Mouse (Mus musculus) embryonic facial prominence, embryonic 13.5 days (tissue): ENCODE results near the gene Fiz1. TPM values are rescaled to one million over a fixed set of nuclear protein-coding genes. Genes with fewer than 3 reads are reported as not detected.
"Not testable (repeated sequence)": the region's sequence is repeated elsewhere in the genome, so short reads cannot be mapped to it uniquely, and the experiment has no call there.

Source experiments
- ATAC-seq: fragments of 200-750 bp; cut with Nextera tagmentation; 2 replicates; pipeline ENCODE4 v1.8.0; 2017; ENCODE audit warnings: low read depth; ENCODE audit not compliant: insufficient number of reproducible peaks, insufficient read depth, low FRiP score, low TSS enrichment
- H3K27ac ChIP-seq: fragments of 300-500 bp; sonication (generic); 2 replicates; pipeline ENCODE4 v1.5.1; 2015; ENCODE audit warnings: moderate library complexity, mild to moderate bottlenecking, inconsistent platforms
- H3K27me3 ChIP-seq: fragments of 300-500 bp; sonication (generic); 2 replicates; pipeline ENCODE4 v1.6.1; 2015; ENCODE audit warnings: mild to moderate bottlenecking, inconsistent platforms
- H3K36me3 ChIP-seq: fragments of 300-500 bp; sonication (generic); 2 replicates; pipeline ENCODE4 v1.6.1; 2015; ENCODE audit warnings: mild to moderate bottlenecking, inconsistent platforms
- H3K4me1 ChIP-seq: fragments of 300-500 bp; sonication (generic); 2 replicates; pipeline ENCODE4 v1.6.1; 2015; ENCODE audit warnings: inconsistent platforms
- H3K4me2 ChIP-seq: fragments of 300-500 bp; sonication (generic); 2 replicates; pipeline ENCODE4 v1.6.1; 2015; ENCODE audit warnings: moderate library complexity, mild to moderate bottlenecking, inconsistent platforms
- H3K4me3 ChIP-seq: fragments of 300-500 bp; sonication (generic); 2 replicates; pipeline ENCODE4 v1.5.1; 2015; ENCODE audit warnings: mild to moderate bottlenecking, inconsistent platforms
- H3K9ac ChIP-seq: fragments of 300-500 bp; sonication (generic); 2 replicates; pipeline ENCODE4 v1.6.1; 2015; ENCODE audit warnings: mild to moderate bottlenecking, inconsistent platforms
- H3K9me3 ChIP-seq: fragments of 300-500 bp; sonication (generic); 2 replicates; pipeline ENCODE4 v1.6.1; 2016; ENCODE audit warnings: inconsistent platforms
- WGBS: fragments of 180-500 bp; shearing (Covaris S2); methylation state at CpG from one replicate; pipeline ENCODE4 v1.1.7; 2015; ENCODE audit warnings: mixed read lengths; 5-methylcytosine and 5-hydroxymethylcytosine counted together
- polyA plus RNA-seq: library from polyadenylated mRNA; unstranded; fragments of >200 nt; fragmentation: Nextera tagmentation; extraction: Ambion mirVana; gene quantifications from 2 replicates; pipeline ENCODE4 v1.2.1, GENCODE M21; 2015

Fiz1 gene
- polyA plus RNA-seq, 1 experiment from 2014 or later, result 47.9 TPM

DNA sequence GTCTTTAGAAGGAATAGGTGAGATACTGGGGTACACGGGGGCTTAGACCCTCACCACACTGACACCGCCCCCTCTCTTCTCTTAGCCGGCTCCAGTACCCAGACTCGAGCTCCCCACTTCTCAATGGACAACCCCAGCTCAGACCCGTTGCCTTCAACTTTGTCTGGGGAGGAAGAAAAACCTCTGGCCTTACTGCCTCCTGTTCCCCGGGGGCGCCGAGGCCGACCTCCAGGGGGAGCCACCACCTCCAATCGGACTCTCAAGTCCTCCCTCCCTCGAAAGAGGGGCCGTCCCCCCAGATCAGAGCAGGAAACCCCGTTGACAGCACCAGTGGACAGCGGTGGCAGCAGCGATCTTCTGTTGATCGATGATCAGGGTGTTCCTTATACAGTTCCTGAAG is 2.9 kb upstream of the Fiz1 start:
- no peaks in the 10 kb centered on the region for H3K27me3 ChIP-seq
- ATAC-seq, result no peak
- no peaks in the 10 kb centered on the region for H3K9me3 ChIP-seq
- WGBS, result 90% methylated on average over 16 of the region's 16 CpGs
- no peak overlapping the region for H3K4me3 ChIP-seq
- H3K4me1 ChIP-seq, result peaks cover 28% of the 10 kb centered on the region
- H3K9ac ChIP-seq, result no peak overlapping the region
- H3K27ac ChIP-seq, result no peak overlapping the region
- peaks cover 21% of the 10 kb centered on the region for H3K36me3 ChIP-seq
- no peak overlapping the region for H3K4me2 ChIP-seq

DNA sequence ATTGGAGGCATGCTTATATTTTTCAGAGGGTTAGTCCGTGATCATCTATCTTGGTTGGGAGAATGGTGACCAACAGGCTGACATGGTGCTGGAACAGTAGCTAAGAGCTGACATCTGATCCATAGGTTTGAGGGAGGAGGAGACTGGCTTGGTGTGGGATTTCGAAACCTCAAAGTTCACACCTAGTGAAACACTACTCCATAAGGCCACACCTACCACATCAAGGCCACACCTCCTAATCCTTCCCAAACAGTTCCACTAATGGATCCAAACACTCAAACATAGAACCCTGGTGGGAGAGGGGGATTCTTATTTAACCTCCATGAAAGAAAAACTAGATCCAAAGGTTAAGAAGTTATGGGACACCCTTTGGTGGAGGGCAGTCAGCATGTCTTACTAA is 2.4 kb upstream of the Fiz1 start:
- Histone ChIP-seq H3K36me3 (peaks cover 21% of the 10 kb centered on the region), H3K27me3 (no peaks in the 10 kb centered on the region), H3K9me3 (no peaks in the 10 kb centered on the region), H3K4me1 (peaks cover 24% of the 10 kb centered on the region), H3K9ac (no peak overlapping the region), H3K4me3 (no peak overlapping the region), H3K27ac (no peak overlapping the region), H3K4me2 (no peak overlapping the region)
- 98% methylated on average over 2 of the region's 2 CpGs for WGBS
- no peak for ATAC-seq

DNA sequence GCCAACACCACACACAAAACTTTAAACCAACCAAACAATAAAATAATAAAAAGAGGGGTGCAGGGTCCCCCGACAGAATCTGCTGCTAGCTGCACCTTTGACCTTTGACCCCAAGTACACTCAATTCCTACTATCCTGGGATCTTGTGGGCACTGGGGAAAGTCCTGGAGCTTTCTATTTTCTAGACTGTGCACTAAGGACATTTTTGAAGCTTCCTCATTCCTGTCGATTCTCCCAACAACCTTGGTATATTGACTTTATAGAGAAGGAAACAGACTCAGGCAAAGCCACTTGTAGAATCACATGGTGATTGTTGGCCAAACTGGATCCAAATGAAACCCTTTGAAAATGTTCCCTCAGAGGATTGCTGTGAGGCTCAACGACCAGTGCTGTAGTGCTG is 1.6 kb upstream of the Fiz1 start:
- peak overlapping the region; percentile 98 for H3K27ac ChIP-seq
- WGBS, result 64% methylated on average over 3 of the region's 3 CpGs
- H3K9ac ChIP-seq, result peak overlapping the region; percentile 75

DNA sequence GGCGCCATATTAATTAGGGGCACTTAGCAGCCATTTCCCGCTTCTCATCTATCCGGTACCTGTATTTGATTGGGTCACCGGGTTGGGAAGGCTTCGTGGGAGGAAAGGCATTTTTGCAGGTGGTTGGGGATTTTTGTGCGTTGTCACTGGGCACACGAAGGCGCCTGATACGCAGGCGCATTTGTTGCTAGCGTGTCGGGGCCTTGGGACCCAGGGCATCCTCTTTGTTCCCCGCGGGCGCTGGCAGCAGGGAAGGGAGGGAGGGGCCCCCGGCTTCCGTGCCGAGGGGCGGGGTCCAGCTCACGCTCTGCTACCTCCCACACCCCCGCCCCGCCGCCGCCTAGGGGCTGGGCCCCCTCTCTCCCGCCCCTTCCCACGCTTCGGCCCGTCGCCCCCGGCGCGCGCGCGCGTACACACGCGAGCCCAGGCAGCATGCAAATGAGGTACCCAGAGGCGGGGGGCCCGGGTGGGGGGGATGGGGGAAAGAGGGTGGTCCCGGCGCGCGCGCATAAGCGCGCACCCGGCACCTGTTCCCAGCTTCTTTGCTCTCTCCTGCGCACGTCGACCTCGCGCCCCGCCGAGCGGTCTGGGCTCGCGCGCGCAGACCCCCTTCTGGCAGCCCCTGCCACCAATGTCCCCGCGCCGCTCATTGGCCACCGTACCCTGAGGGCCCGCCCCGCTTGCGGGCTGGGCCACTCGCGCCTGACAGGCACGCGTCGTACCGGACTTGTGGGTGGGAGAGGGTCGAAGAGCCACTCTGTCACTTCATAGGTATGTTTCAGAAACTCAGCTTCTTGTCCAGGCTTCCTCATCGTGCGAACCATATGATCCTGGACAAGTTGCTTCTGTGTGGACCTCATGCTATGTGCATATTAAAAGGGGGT is 863 bp upstream of the Fiz1 start, which contains the start of gene Gm44973:
Gene Gm44973 (plus strand): TSS at position 379 of the 884 bp plus-strand sequence.
- under 1% methylated on average over 62 of the region's 76 CpGs for WGBS
- peak; percentile 74 for ATAC-seq
- H3K4me3 ChIP-seq, result peak within 1 kb of the TSS; percentile 56
- H3K4me1 ChIP-seq, result peaks cover 17% of the 10 kb centered on the region
- H3K9me3 ChIP-seq, result no peaks in the 10 kb centered on the region
- H3K9ac ChIP-seq, result peak within 1 kb of the TSS; percentile 79
- H3K4me2 ChIP-seq, result peak within 1 kb of the TSS; percentile 64
- H3K27ac ChIP-seq, result peak within 1 kb of the TSS; percentile 98
- no peaks in the 10 kb centered on the region for H3K27me3 ChIP-seq
- peaks cover 32% of the 10 kb centered on the region for H3K36me3 ChIP-seq

More for the DNA sequence above, 1.6 kb upstream of the Fiz1 start:
- Histone ChIP-seq H3K4me2 (peak overlapping the region; percentile 64), H3K4me3 (peak overlapping the region; percentile 56), H3K27me3 (no peaks in the 10 kb centered on the region), H3K4me1 (peaks cover 17% of the 10 kb centered on the region), H3K9me3 (no peaks in the 10 kb centered on the region), H3K36me3 (peaks cover 25% of the 10 kb centered on the region)
- no peak for ATAC-seq

DNA sequence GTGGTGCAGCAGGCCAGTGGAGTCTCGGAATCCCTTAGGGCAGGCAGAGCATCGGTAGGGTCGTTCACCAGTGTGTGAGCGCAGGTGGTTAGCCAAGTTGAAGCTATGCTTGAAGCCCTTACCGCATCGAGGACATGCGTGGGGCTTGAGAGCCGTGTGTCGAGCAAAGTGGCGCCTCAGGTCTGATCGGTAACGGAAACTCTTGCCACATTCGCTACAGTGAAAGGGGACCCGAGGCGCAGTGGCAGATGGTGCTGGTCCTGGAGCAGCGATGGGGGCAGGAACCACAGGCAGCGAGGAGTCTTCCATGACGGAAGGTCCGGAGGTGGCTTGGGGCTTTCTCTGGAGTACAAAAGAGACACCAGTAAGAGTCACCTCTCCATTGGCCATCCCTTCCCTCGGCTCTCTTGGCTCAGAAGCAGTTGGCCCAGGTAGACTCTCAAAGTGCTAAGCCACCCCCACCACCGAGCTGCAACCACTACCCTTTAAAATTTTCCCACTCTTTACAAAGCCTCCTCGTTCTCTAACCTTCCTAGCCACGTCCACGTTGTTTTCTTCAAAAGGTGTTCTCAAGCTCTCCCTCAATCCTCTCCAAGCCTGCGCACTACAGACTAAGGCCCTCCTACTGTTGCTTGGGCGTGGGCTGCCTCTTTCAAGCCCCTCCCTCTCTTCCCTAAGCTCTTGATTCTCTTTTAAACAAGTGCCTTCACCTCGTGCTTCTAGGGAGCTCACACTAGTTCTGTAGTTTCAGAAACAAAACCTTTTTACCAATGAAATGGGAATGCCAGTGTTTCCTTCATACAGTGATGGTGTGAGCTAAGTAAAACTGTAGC is 1.6 kb downstream of the Fiz1 start:
- peak overlapping the region; percentile 56 for H3K4me3 ChIP-seq
- H3K4me2 ChIP-seq, result peak overlapping the region; percentile 64
- ATAC-seq, result no peak
- no peaks in the 10 kb centered on the region for H3K9me3 ChIP-seq
- no peaks in the 10 kb centered on the region for H3K27me3 ChIP-seq
- 93% methylated on average over 27 of the region's 27 CpGs for WGBS
- no peak overlapping the region for H3K27ac ChIP-seq
- peaks cover 10% of the 10 kb centered on the region for H3K4me1 ChIP-seq
- H3K36me3 ChIP-seq, result peaks cover 57% of the 10 kb centered on the region
- H3K9ac ChIP-seq, result no peak overlapping the region

DNA sequence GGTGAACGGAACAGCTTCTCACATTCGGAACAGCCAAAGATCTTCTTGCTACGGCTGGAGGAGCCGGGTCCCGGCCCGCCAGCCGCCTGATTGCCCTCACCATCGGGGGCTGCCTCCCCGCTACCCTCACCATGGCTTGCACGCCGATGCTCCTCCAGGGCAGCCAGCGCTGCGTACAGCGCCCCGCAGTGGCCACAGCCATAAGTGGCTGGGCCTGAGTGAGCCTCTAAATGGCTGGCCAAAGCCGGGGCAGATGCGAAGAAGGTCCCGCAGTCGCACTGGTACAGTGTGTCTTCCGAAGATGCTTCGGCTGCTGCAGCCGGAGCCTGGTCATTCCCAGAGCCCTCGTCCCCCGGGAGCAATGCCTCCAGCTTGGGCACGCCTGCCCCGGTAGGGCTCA is 6.3 kb downstream of the Fiz1 start:
- 97% methylated on average over 26 of the region's 26 CpGs for WGBS
- H3K27me3 ChIP-seq, result no peaks in the 10 kb centered on the region
- no peak overlapping the region for H3K4me3 ChIP-seq
- H3K9ac ChIP-seq, result no peak overlapping the region
- no peak overlapping the region for H3K4me2 ChIP-seq
- peaks cover 70% of the 10 kb centered on the region for H3K36me3 ChIP-seq
- H3K4me1 ChIP-seq, result peaks cover 2% of the 10 kb centered on the region; the same call in 1 of the 2 replicates
- 0 out of 2 replicates have a peak, but pooled peaks cover 6% of the 10 kb centered on the region for H3K9me3 ChIP-seq
- ATAC-seq, result 0 out of 2 replicates have a peak, but pooled peaks have one; percentile 26
- H3K27ac ChIP-seq, result no peak overlapping the region

DNA sequence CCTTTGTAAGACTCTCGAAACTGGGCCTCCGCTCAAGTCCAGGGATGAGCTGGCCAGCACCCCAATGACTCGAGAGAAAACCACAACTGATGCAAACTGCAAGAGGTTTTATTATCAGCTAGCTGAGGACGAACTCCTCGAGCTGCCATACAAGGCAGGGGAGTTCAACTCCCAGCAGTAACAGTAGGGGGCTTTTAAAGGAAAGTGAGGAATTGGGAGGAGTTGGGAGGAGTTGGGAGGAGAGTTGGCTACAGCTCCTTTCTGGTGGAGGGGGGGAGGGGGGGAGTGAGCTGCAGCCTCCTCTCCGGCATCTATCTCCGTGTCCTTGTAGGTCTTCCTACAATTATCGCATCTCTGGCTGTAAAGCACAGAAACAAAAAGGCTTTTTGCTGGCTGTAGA is 11.6 kb downstream of the Fiz1 start:
- not testable (repeated sequence) for H3K27me3 ChIP-seq, ATAC-seq, H3K4me3 ChIP-seq, H3K4me1 ChIP-seq, H3K4me2 ChIP-seq, H3K9ac ChIP-seq, H3K9me3 ChIP-seq, H3K27ac ChIP-seq
- H3K36me3 ChIP-seq, result peaks cover 19% of the 10 kb centered on the region
- 59% methylated on average over 8 of the region's 8 CpGs for WGBS

DNA sequence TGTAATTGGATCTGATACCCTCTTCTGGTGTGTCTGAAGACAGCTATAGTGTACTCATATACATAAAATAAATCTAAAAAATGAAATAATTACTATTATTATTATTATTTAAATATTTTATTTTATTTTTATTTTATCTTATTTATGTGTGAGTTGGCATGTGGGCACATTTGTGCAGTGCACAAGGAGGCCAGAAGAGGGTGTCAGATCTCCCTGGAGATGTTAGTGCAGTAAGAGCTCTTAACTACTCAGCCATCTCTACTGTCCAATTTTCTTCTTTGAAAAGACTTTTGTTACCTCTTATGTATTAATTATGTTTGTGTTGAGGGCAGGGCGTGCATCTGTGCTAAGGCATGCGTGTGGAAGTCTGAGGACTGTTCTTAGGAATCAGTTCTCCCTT is 14.6 kb downstream of the Fiz1 start:
- no peak overlapping the region for H3K9ac ChIP-seq
- H3K4me3 ChIP-seq, result no peak overlapping the region
- ATAC-seq, result no peak
- no peaks in the 10 kb centered on the region; the same call in 1 of the 2 replicates for H3K27me3 ChIP-seq
- H3K4me1 ChIP-seq, result peaks cover 13% of the 10 kb centered on the region
- H3K27ac ChIP-seq, result no peak overlapping the region
- H3K4me2 ChIP-seq, result no peak overlapping the region
- H3K9me3 ChIP-seq, result no peaks in the 10 kb centered on the region
- no peaks in the 10 kb centered on the region for H3K36me3 ChIP-seq
- WGBS, result 63% methylated on average over 2 of the region's 2 CpGs

DNA sequence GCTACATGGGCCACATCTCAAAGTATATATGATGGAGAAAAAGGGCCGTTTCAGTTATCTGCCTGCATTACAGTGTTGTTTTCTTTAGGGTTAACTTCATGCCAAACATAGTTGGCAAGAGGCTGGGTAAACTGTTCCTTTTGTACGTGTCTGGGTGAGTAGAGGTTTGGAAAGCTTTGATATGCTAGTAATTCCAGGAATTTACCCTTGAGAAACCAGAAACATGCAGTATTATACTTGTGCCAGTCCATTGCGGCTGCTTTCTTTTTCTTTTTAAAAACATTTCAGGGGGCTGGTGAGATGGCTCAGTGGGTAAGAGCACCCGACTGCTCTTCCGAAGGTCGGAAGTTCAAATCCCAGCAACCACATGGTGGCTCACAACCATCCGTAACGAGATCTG is 17.6 kb downstream of the Fiz1 start:
- Histone ChIP-seq H3K27ac (peak overlapping the region; percentile 69), H3K4me3 (peak overlapping the region; percentile 64), H3K36me3 (peaks cover 25% of the 10 kb centered on the region), H3K9me3 (peaks cover 15% of the 10 kb centered on the region; the same call in 1 of the 2 replicates), H3K27me3 (peaks cover 17% of the 10 kb centered on the region), H3K9ac (peak overlapping the region; percentile 92; the same call in 1 of the 2 replicates), H3K4me2 (peak overlapping the region; percentile 81), H3K4me1 (peaks cover 28% of the 10 kb centered on the region)
- ATAC-seq, result no peak
- 49% methylated on average over 8 of the region's 8 CpGs for WGBS

DNA sequence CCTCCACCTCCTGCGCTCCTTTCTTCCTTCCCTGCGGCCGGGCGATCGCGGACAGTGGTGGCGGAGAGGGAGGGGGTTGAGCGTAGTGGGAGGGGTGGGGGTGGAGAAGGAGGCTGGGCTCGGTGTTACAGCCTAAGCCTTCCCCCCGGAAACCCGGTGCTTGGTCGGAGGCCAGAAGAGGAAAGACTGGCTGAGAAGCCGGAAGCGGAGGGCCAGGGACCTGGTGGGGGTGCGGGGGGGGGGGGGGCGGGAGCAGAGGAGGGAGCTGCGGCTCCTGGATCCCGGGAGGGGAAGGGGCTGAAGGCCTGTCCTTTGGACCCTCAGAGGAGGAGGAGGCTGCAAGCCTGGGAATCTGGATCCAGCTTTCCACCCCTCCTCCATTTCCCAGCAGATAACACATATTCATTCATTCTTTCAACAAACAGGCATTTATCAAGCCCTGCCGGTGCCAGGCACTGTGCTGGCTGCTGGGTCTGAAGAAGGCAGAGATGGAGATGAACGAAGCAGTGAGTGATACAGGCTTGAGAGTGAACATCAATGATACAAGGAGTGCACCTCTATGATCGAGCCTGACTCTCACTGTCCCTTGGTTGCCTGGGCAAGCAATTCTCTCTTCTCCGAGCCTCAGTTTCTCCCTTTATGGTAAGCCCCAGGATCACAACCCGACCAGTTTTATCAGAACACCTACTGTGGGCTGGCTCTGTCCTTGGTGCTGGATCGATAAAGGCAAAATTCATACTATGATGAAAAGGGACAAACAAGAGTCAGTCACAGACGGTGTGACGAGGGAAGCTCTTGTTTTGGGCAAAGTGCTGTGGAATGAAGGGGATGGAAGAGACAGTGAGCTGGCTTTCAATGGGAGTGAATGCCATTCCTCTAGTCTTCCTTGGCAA is 18.2 kb downstream of the Fiz1 start, which contains the start of gene Zfp579:
Gene Zfp579 (minus strand): TSS at position 156 of the 893 bp plus-strand sequence.
- peak within 1 kb of the TSS; percentile 69 for H3K27ac ChIP-seq
- 6% methylated on average over 16 of the region's 26 CpGs for WGBS
- peak; percentile 82 for ATAC-seq

More for the DNA sequence above, 18.2 kb downstream of the Fiz1 start, which contains the start of gene Zfp579:
- peak within 1 kb of the TSS; percentile 81 for H3K4me2 ChIP-seq
- peaks cover 21% of the 10 kb centered on the region; the same call in 1 of the 2 replicates for H3K9me3 ChIP-seq
- peaks cover 17% of the 10 kb centered on the region for H3K27me3 ChIP-seq
- peaks cover 32% of the 10 kb centered on the region for H3K36me3 ChIP-seq
- peak within 1 kb of the TSS; percentile 64 for H3K4me3 ChIP-seq
- peaks cover 28% of the 10 kb centered on the region for H3K4me1 ChIP-seq
- peak within 1 kb of the TSS; percentile 92 for H3K9ac ChIP-seq
